Mouse (Mus musculus) brain, embryonic 18.5 days (tissue): ENCODE measurements at regions not wholly inside any gene's neighbourhood (a gene's known extent, or its start where the extent isn't known, plus 50 kb on each side); places are given as distances from the start of the nearest gene placed in this dataset.

Experiments
- DNase-seq: peaks from one replicate; pipeline ENCODE4 v3.0.0-alpha.2; 2012; ENCODE audit warnings: low read depth, low spot score

DNA sequence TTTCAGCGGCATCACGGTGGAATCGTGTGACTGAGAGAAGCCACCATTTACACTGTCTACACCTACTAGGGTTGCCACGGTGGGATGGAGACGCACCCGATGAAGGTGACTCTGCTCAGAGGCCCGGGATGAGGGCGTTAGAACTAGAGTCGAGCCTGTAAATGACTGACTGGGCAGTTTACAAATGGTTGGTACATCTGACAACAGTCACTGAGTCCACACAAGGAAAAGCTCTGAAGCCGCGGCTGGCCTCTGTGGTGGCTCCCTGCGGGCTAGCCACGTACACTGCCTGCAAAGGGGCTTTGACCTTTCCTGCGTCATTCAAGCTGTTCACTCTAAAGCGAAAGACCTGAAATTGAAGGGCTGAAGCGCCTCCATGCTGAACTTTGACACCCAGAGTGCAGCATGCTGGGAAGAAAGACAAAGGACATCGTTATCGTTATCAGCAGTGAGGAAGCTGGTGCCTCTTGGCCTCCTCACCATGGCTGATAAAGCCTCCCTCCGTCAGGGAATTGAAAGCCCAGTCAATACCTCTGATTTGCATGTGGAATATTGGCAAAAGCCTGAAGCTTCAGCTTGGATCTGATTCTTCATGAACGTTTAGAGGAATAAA is 462.1 kb upstream of the Arglu1 start:
- no peak for DNase-seq

DNA sequence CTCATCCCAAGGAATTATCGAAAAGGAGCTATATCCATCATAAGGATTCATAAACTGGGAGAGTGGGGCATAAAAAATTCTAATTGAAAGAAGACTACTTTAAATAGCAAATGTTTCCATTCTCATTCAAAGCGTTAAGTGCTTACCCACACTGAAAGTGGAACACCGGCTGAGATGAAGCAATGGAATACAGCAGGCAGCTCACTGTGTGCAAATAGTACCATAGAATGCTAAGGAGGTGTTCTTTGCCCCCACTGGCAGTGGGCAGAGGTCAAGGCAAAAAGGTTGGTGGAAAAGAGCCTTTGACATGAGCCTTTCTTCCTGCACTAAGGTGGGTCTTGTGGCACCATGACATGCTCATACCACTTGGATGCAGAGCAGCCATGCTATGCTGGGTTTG is 454.0 kb upstream of the Arglu1 start:
- no peak for DNase-seq

- DNase-seq = no peak
Measured at GRCm38 (mm10) chr8:9139781-9140180, 449.5 kb upstream of the Arglu1 start.

DNA sequence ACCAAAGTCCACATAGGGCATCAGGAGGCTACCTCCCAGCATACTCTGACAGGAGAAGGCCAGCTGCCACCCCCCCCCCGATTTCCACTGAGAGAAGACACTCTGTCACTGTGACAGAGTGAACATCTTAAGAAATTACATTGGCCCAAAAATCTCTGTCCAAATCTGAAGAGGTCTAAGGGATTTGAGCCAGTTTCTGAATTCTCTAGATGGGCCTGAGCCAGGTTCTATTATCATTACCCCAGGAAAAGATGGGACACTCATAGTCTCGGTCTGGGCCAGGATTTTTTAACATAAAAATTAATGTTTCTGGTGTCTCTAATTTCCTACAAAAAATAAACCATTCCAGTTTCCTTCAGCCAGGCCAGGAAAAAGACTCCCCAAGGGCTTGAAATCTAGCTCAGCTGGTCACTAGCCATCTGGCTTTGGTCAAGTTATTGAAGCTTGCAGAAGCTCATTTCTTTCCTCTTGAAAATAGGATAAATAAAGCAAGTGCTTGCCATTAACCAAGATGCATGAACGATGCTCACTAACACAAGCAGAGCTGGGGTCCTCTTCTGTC is 448.8 kb upstream of the Arglu1 start:
- no peak for DNase-seq

DNA sequence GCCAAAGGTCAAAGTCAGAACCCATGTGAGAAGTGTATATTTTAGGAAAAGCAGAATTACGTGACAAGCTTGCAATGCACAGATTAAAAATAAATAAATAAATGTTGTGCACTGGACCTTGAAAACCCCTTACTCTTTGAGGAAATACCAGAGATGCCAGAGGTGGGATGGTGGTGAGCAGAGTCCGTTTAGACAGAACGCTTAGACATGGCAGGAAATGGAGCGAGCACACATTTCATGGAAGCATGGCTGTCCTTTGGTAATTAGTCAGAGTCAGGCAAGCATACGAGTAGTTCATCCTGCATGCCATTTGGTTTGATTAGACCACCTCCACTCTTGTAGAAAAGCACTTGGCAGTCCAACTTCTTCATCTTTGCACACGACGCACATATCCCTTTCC is 443.4 kb upstream of the Arglu1 start:
- DNase-seq = no peak

DNA sequence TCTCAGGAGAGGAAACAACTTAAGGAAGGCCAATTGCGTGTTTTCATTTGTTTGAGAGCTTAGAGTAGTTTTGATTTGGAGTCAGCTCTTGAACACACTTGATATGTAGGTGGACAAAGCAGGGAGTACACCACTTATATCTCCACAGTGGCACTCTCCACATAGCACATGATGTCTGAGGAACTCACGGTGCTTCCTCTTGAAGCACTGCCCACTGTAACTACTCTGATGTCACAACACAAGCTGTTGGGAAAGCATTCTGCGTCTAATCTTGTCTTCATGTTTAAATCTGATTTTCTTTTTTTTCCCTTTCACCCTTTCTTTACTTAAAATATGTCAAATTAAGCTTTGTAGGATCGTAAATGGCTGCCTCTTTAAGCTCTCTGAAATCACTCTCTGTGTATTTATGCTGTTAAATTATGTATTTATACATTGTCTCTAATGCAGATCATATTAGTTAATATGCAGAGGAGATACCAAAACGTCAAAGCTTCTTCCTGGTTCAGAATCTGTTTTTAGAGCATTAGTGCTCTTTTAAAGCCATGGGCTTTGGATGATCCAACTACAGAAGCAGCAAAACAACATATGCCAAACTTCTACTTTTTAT is 442.4 kb upstream of the Arglu1 start:
- no peak for DNase-seq

- no peak for DNase-seq
Measured at GRCm38 (mm10) chr8:9131249-9131648, 440.9 kb upstream of the Arglu1 start.

GRCm38 (mm10) chr8:9124503-9124902 is 434.2 kb upstream of the Arglu1 start:
- DNase-seq = no peak

- no peak for DNase-seq
Measured at GRCm38 (mm10) chr8:9117809-9118737, 427.8 kb upstream of the Arglu1 start.

GRCm38 (mm10) chr8:9095980-9096379 is 405.7 kb upstream of the Arglu1 start:
- DNase-seq = no peak

DNA sequence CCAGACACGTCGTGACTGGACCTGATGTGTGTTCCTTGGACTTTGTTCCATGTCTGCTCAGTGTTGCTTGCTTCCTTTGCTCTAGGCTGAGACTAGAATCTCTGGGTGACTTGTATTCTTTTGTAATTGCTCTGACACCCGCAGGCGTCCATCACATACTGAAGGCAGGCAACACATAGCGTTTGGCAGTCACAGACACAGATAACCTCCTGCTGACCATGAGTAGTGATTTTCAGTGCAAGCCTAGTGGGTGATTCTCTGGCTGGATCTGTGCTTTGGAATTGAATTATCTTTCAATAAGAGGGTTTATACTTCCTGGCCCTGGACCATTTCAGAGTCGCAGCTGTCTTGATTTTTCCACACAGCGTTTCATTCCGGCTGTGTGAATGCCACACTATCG is 403.7 kb upstream of the Arglu1 start:
- DNase-seq = no peak

DNA sequence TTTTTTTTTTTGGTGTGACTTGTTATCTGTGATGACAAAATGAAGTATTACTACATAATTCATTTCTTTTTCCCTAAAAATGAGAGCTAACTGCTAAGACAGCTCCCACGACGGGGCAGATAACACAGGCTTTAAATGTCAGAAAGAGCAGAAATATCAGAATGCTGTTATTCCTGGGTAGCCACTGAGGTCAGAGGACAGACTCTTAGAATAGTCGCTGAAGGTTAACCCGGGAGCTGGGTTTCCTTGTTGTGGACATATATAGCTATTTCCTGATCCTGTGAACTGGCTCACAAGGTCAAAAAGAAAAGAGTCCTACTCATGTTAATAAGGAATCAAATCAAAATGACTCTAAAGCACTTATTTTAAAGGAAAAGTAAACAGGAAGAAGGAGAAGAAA is 403.0 kb upstream of the Arglu1 start:
- DNase-seq = no peak

DNA sequence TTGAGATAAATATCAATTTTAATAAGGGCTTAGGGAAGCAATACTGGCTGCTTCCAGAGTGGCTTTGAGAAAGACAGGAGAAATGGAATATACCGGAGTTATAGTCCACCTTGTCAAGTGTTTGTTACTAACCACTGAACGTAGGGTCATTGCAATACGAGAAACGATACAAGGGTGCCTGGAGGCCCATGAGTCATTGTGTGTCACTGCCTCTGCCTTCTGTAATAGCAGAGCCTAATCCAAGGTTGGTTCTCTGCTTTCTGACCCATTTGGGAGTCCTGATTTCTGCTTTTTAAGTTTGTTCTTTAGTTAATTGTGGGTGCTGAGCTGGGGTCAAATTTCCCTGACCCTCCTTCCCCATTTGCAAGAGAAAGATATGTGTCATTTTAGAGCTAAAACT is 382.4 kb upstream of the Arglu1 start:
- DNase-seq = no peak

GRCm38 (mm10) chr8:9072286-9072685 is 382.0 kb upstream of the Arglu1 start:
- no peak for DNase-seq

DNA sequence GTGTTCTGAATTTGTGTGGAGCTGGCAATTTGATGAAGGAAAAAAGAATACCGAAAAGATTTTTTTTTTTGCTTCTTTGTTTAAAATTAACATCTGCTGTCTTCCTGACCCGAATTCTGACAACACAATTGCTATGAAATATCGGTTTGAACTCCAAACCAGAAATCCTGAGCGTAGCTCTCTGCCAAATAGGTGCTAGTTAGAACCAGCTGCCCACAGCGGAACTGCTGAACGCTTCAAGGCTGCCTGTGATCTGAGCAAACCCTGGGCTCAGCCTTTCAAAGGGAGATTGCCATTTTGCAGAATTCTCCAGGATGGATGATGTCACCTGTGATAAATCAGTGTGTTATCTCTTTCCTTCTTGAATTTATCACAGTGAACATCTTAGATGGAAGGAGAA is 380.6 kb upstream of the Arglu1 start:
- no peak for DNase-seq

- DNase-seq = no peak
Measured at GRCm38 (mm10) chr8:9069845-9070244, 379.5 kb upstream of the Arglu1 start.

- DNase-seq = no peak
Measured at GRCm38 (mm10) chr8:9067731-9068130, 377.4 kb upstream of the Arglu1 start.

- DNase-seq = no peak
Measured at GRCm38 (mm10) chr8:9060166-9060565, 369.8 kb upstream of the Arglu1 start.

GRCm38 (mm10) chr8:9055416-9055819 is 365.1 kb upstream of the Arglu1 start:
- DNase-seq = no peak

DNA sequence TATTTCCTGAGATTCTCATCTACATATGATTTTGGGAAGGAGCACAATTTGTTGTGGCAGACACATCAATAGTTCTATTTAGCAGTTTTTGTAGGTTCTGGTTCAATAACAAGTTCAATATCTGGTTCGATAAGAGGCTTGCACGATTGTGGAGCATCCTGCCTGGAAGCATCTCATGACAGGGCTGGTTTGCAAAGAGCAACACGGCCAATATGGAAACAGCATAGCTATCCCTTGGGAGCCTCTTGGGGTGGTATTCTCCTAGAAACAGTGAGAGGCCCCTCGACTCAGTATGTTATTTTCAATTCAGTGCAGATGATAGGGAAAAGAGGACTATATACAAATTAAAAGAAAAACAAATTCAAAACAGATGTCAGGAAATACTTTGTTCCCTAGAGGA is 364.5 kb upstream of the Arglu1 start:
- no peak for DNase-seq

- no peak for DNase-seq
Measured at GRCm38 (mm10) chr8:9051699-9052098, 361.4 kb upstream of the Arglu1 start.

DNA sequence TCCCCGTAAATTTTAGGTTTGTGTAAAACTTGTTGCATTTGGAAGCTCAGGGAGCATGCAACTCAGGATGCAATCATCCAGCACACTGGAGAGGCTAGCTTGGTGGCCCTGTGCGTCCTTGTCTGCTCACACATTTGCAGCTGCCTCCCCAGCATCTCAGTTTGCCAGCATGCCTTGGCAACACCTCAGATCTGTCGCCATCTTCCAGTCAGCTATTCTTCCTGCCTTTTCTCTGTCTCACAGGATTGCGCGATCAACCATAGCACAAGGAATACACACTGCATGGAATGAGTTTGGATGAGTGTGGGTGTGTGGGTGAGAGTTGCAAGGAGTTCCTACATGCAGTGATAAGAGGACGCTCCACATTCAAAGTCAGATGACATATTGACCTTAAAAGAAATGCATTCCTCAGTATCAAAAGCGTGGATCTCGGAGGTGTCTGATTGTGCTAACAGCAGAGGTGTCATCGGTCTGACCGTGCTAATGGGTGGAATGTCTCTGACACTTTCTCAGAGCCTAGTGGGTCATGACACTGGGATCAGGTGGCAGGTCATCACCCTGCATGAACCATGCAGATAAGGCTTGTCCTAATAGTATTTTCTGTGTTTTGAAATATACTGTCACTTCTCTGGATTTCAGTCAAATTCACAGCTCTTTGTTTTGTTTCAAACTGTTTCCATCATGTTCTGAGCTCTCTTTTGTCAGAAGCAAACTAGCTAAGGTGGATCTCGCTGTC is 360.6 kb upstream of the Arglu1 start:
- no peak for DNase-seq
